In genomic region chr1:74008498-74008897, GRCm38 (mm10) we compare ENCODE assay signal across 9 mouse cellular contexts.
A peak's percentile ranks its signal among the peaks of the same experiment; 100 is the strongest.
DNase-seq lines count a peak whose midpoint lies in the region; ATAC-seq and TF ChIP-seq lines count a peak whose summit lies in the region.
"Had no signal": no experiment of that assay in that cellular context is flagged by ENCODE, and none has a peak within 500 bp of the region (broad histone marks: within the 10 kb centered on the region; RNA-seq: fewer than 3 reads in every experiment).

No protein-coding gene starts in this region.

- no peak for ATAC-seq in megakaryocyte, adult 5-6 weeks (ENCODE audit: poor library complexity, severe bottlenecking)
- peak; percentile 64 for ATAC-seq in kidney, embryonic 15.5 days (replicated peaks; ENCODE audit: low FRiP score)
- ATAC-seq in forebrain, embryonic 16.5 days: no peak

- peaks cover 11% of the 10 kb centered on the region for H3K9me3 ChIP-seq in megakaryocyte, embryonic 14.5 days
- no peaks in the 10 kb centered on the region for H3K9me3 ChIP-seq in kidney, embryonic 15.5 days (replicated peaks)
- H3K9me3 ChIP-seq in forebrain, embryonic 16.5 days (ENCODE audit: control insufficient read depth, low read length): peaks cover 3% of the 10 kb centered on the region; the same call in 1 of the 2 replicates

- TF ChIP-seq CTCF in heart, adult 2 months (IDR thresholded peaks at IDR 0.05): no peak

- TF ChIP-seq EP300 in heart, adult 2 months (IDR thresholded peaks at IDR 0.05; ENCODE audit: insufficient read depth, low read depth, low read length): peak; percentile 93

- intact Hi-C loops in heart, adult 2 months (cut with DNase I): no loop called here
- intact Hi-C loops in left cerebral cortex, postnatal 14 days (cut with DNase I): no loop called here

- H3K4me3 ChIP-seq in megakaryocyte, embryonic 14.5 days (replicated peaks): peak overlapping the region; percentile 54
- peak overlapping the region; percentile 30 for H3K4me3 ChIP-seq in heart, adult 2 months
- no peak overlapping the region for H3K4me3 ChIP-seq in kidney, embryonic 15.5 days (replicated peaks)
- H3K4me3 ChIP-seq in forebrain, embryonic 16.5 days (replicated peaks; ENCODE audit: low read length): no peak overlapping the region

- H3K27me3 ChIP-seq in megakaryocyte, embryonic 14.5 days (replicated peaks): peaks cover 17% of the 10 kb centered on the region
- no peaks in the 10 kb centered on the region for H3K27me3 ChIP-seq in heart, adult 2 months (ENCODE audit: control insufficient read depth, insufficient read depth, low read length)
- H3K27me3 ChIP-seq in kidney, embryonic 15.5 days: no peaks in the 10 kb centered on the region
- H3K27me3 ChIP-seq in forebrain, embryonic 16.5 days (replicated peaks; ENCODE audit: control insufficient read depth, insufficient read depth, low read length): no peaks in the 10 kb centered on the region

- WGBS in heart, adult 2 months: 1% methylated on average over 5 of the region's 5 CpGs
- WGBS in kidney, embryonic 15.5 days: 18% methylated on average over 5 of the region's 5 CpGs
- 80% methylated on average over 5 of the region's 5 CpGs for WGBS in forebrain, embryonic 16.5 days

- TF ChIP-seq POLR2A in heart, adult 2 months (IDR thresholded peaks at IDR 0.05; ENCODE audit: insufficient read depth, low read depth, low read length): peak; percentile 47; the same call in 1 of the 2 replicates

- H3K4me2 ChIP-seq in kidney, embryonic 15.5 days: 0 out of 2 replicates have a peak overlapping the region, but pooled peaks have one; percentile 10
- no peak overlapping the region for H3K4me2 ChIP-seq in forebrain, embryonic 16.5 days (ENCODE audit: low read length)

- peaks cover 4% of the 10 kb centered on the region for H3K79me2 ChIP-seq in heart, adult 2 months (replicated peaks; ENCODE audit: control insufficient read depth, insufficient read depth, low read length)

- DNase-seq in heart, adult 2 months: peak; percentile 72 to 85
- DNase-seq in lung, postnatal 25 days (ENCODE audit: low spot score): peak; percentile 93
- no peak for DNase-seq in left cerebral cortex, postnatal 14 days (ENCODE audit: low spot score in 2 of 2)
- DNase-seq in layer of hippocampus, adult 18-20 months (ENCODE audit: low spot score in 2 of 2): no peak

- H3K27ac ChIP-seq in heart, adult 2 months: peak overlapping the region; percentile 95
- peak overlapping the region; percentile 85 for H3K27ac ChIP-seq in kidney, embryonic 15.5 days
- H3K27ac ChIP-seq in forebrain, embryonic 16.5 days (ENCODE audit: low read length): no peak overlapping the region

- H3K4me1 ChIP-seq in megakaryocyte, embryonic 14.5 days: peaks cover 49% of the 10 kb centered on the region
- peaks cover 69% of the 10 kb centered on the region for H3K4me1 ChIP-seq in heart, adult 2 months (ENCODE audit: control insufficient read depth, insufficient read depth, low read length)
- H3K4me1 ChIP-seq in kidney, embryonic 15.5 days: peaks cover 49% of the 10 kb centered on the region
- no peaks in the 10 kb centered on the region for H3K4me1 ChIP-seq in forebrain, embryonic 16.5 days (replicated peaks; ENCODE audit: control insufficient read depth, insufficient read depth, low read length)

- peaks cover 5% of the 10 kb centered on the region for H3K36me3 ChIP-seq in megakaryocyte, embryonic 14.5 days (replicated peaks; ENCODE audit: low read length)
- peaks cover 23% of the 10 kb centered on the region for H3K36me3 ChIP-seq in heart, adult 2 months (ENCODE audit: control insufficient read depth, insufficient read depth, low read length)
- peaks cover 22% of the 10 kb centered on the region for H3K36me3 ChIP-seq in kidney, embryonic 15.5 days
- H3K36me3 ChIP-seq in forebrain, embryonic 16.5 days (ENCODE audit: control insufficient read depth, insufficient read depth): no peaks in the 10 kb centered on the region
- H3K36me3 ChIP-seq: G1E had no signal

- H3K9ac ChIP-seq in heart, adult 2 months (ENCODE audit: low read depth, low read length): peak overlapping the region; percentile 44
- H3K9ac ChIP-seq in kidney, embryonic 15.5 days: no peak overlapping the region
- no peak overlapping the region for H3K9ac ChIP-seq in forebrain, embryonic 16.5 days (replicated peaks; ENCODE audit: low read depth, low read length)

Comparison
In these comparisons a context has a peak if more than half of its experiments do, and no peak if none do; other contexts are left out.
1. H3K4me3 ChIP-seq: peak in megakaryocyte, embryonic 14.5 days (single experiment) and heart, adult 2 months (single experiment); none in kidney, embryonic 15.5 days (single experiment) and forebrain, embryonic 16.5 days (single experiment).
2. DNase-seq: peak in heart, adult 2 months (2 of 2) and lung, postnatal 25 days (single experiment); none in left cerebral cortex, postnatal 14 days (0 of 2) and layer of hippocampus, adult 18-20 months (0 of 2).